Mouse (Mus musculus) embryo, embryonic 11.5 days (tissue): Measurements from ENCODE around the gene Vmn1r71.
"Not testable (repeated sequence)": the region's sequence is repeated elsewhere in the genome, so short reads cannot be mapped to it uniquely, and the experiment has no call there.

Source experiments
- DNase-seq: peaks from one replicate; pipeline ENCODE4 v3.0.0-alpha.2; 2012; ENCODE audit warnings: low read depth, low spot score

Gene Vmn1r71

GRCm38 (mm10) chr7:10754264-10754663 is at the start of gene Vmn1r71:
Gene Vmn1r71, minus strand, starts transcription at chr7:10754364.
- DNase-seq: no peak

GRCm38 (mm10) chr7:10757551-10757950 is 3.4 kb upstream of the Vmn1r71 start:
- DNase-seq: not testable (repeated sequence)
